Mouse (Mus musculus): Measurements from ENCODE around the gene Cxcl12.

Gene Cxcl12

DNA sequence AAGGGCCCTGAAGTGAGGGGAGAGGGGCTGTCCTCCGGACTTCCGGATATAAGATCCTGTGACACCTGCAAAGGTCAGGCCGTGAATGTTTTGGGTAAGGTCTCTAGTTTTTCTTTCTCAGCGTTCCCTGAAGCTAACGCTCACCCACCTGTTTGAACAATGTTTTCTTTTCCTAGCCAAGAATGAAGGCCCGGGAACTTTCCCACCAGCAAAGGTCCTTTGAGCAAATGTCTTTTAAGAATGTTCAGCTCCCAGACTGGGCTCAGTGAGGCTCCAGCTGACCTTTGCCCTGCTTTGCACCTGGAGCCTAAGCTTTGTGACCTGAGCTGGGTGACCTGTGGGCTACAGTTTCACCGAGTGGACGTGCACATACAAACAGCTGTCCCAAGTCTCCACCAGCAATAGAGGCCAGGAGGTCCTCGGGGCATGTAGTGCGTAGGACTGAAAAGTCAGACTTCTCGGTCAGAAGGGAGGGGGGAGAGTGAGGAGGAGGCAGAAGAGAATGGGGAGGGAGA is 52.6 kb downstream of the Cxcl12 start:
- DNase-seq = no peak

Data from lung, postnatal 10 days (tissue).